Mouse (Mus musculus) thymus, postnatal 4 days (tissue): ENCODE data around the gene 2310057M21Rik.
A peak's percentile ranks its signal among the peaks of the same experiment; 100 is the strongest.
"Not testable (repeated sequence)": the region's sequence is repeated elsewhere in the genome, so short reads cannot be mapped to it uniquely, and the experiment has no call there.

Experiments used
- DNase-seq: peaks from one replicate; pipeline ENCODE4 v3.0.0; 2021

2310057M21Rik gene

DNA sequence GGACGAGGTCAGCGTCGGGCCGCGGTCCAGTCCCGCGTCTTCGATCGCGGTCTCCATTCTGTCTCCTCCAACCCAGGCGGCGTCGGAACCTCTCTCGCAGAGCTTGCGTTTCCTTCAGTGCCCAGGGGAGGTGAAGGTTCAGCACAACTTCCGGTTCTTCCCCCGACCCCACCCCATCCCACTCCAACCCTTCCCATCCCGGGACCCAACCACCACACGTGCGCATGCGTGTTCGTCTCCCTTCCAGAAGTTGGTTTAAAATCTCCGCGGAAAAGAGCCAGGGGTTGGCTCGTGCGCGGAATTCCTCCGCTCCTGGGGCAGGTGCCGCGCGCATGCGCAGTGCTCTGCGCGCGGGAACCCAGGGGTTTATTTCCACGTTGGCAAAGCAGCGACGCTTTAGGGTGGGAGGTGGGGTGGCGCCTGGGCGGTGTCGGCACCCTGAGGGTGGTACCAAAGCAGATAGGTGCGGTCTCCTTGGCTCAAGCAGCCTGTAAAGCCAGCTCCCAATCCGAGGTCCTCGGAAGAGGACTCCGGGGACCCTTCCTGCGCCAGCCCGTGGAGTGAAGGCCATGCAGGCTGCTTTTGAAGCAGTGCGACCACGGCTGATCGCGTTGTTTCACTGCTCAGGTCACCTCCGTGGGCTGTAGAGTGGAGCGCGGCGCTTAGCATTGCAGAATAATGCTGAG, at the start of gene 2310057M21Rik:
TSS of gene 2310057M21Rik (minus strand) at position 145 of the 686 bp plus-strand sequence.
- DNase-seq, result peak; percentile 89

DNA sequence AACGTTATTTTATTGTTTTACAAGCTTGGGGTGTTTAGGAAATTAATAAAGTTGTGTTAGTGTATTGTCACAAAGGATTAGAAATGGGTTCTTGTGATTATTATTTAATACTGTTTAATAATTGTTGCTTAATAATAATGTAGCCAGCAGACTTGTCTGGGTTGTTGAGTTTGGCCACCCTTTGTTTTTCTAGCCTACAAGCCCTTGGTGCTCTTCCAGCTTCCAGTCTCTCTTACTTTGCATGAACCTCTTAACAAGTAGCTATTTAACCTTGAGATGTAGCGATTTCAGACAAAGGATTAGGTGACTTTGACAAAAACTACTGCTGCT, 49.3 kb upstream of the 2310057M21Rik start:
- DNase-seq, result no peak

DNA sequence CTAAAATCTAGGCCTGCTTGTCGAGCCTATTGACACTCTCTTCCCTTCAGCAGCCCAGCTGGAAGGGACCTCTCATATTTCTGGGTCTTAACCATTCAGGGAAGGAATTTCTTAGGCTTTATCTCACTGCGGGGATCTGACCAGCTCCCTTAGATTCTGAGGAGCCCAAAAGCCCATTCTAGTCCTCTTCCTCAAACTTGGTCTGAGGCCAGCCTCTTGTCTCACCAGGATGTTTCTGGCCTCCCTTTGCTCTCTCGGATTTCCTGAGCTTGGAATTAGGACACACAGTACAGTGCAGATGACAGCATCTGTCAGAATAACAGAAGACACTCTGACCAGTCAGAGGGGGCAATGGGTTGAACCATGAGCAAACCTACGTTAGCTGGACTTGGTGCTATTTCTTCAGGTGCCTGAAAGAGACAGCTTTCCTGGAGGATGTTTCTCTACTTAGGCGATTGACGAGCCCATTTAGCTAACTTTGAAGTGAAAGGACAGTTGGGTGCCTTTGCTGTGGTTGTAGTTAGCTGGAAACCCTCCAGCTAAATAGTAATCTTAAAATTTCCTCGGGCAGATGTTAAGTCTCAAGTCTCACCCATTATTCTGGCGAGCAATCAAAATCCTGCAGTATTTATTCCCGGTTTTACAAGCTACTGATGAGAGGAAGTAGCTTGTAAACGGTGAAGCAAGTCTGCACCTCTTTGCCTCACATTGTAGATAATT, 48.8 kb upstream of the 2310057M21Rik start:
- DNase-seq, result no peak

DNA sequence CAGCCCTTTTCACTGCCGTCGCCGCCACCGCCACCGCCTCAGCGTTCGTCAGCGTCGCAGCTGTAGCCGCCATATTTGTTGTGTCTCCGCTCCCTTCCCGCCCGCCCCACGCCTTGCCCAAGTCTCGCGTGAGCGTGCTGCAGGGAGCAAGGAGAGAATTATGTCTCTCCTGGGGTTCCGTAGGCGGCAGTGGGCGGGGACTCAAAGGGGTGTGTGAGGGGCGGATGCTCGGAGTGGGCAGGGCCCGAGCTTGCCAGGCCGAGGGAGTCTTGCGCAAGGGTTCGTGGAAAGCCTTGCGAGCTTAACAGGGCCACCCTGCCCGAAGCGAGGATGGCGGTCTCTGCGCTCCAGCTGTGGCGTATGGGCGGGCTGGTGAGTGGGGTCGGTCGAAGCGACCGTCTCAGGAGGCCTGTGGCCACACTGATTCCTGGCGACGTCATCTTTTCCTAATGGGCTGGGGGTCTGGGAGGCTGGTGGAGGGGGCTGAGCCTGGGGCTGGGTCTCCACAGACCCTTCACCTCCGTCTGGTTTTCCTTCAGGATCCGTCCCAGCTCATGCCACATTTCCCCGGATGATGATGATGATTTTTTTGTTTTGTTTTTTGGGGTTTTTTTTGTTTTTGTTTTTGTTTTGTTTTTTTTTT, 48.0 kb upstream of the 2310057M21Rik start, which contains the start of the genes Ikzf5 and Acadsb:
TSS of gene Ikzf5 (minus strand) at position 106 of the 643 bp plus-strand sequence.
TSS of gene Acadsb (plus strand) at position 186 of the 643 bp plus-strand sequence.
- DNase-seq, result peak; percentile 99

DNA sequence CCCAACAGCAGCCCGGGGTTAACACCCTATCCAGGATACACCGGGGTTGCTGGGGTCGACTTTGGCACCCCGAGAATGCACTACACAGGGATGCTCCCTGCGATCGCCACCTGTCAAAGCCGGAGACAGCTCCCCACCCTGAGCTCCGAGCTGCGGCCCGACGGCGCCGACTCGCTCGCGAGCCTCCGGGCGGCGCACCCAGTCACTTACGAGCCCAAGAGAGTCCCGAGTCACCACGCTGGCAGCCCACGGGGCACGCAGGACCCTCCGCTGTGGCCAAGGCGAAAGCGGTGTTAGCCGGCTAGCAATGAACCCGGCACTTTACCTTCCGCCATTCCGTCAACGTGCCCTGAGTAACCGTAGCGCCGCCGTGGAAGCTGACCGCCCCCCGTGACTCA, 47.4 kb upstream of the 2310057M21Rik start:
- peak; percentile 69 for DNase-seq

DNA sequence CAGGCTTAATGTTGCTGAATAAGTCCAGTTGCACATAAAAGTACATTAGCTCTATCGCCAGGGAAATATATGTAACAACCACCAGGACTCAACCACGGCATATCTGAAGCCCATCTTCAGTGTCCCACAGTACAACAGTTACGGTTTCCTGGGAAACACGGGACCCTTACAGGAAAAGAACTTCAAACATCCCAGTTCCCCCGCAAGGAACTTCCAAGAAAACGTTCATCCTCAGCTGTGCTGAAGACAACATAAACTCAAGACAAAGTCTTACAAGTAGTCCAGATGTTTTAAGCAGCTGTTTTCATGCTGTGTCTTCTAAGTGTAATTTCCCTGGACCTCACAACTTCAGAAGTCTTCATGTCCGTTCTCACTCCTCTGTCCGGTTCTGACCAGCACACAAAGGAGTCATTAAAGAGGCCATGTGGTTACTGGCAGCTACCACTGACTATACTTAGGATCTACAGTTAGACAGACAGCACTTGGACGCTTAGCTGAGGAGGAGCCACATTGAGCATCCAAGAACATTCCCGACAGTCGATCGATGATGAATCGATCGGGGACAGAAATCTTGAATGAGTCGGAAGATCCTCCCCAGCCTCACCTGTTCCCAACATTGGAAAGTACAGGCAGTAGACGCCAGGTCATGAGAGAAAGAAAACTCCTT, 46.9 kb upstream of the 2310057M21Rik start:
- DNase-seq, result no peak

DNA sequence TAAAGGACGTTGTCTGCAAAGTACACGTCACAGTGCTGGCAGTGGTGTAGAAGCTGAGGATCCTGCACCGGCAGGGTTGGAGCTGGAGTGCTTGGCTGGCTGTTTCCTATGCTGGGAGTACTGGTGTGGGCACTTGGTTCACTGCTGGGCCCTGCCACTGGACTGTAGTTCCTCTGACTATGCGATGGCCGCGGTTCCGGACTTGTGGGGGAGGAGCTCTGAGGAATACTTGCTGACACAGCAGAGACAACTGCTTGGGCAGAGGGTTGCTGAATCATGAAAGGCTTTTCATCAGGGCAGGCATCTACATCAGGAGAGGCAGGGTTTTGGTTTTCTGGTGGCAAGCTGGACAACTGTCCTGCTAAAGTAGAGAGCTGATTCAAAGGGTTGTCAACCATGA, 29.2 kb upstream of the 2310057M21Rik start:
- not testable (repeated sequence) for DNase-seq

DNA sequence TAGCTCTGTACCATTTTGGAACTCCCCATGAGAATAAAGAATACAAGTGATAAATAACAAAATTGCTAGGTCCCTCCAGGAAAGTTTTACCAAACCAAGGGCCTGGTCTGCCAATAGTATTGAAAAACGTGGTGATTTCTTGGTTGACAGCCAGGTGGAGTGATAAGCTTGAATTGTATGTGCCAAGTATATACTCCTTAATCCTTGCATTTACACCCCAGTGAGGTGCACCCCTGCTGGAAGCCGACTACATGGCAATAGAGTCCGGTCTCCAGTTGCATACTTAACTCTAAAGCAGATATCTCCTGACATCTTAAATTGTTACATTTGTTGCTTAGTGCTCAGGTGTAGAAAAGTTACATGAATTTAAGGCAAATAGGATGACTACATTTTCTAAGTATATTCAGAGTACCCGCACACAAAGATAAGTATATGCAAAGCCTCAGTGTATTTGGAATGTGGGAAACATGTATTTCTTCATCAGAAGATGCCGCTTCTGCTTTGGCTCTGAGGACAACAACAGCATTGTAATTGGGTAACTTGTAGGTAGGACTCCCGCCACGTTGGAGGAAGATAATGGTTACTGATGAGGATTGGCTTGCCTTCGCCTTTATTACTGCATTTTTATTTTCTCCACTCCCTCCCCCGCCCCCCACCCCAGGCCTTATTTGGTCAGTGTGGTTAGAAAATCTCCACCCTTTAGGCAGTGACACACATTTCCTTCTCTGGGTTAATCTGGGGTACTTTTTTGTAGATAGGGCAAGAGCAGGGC, 9.5 kb upstream of the 2310057M21Rik start:
- DNase-seq, result peak; percentile 44

DNA sequence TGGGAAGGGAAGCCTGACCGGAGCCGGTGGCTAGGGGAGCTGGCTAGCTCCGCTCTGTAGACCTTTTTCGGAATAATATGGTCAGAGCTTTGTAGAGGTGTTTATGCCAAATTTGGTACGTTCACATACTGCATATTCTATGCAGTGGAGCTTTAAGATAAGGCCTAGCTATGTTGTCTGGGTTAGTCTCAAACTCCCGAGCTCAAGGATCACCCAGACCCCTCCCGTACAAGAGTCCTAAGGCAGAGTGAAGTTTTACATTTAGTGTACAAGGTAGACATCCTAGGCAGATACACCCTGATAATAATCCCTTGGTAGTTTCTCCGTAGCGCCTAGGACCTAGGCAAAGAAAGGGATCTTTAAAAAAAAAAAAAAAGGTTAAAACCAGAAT, 8.9 kb upstream of the 2310057M21Rik start:
- DNase-seq, result no peak

DNA sequence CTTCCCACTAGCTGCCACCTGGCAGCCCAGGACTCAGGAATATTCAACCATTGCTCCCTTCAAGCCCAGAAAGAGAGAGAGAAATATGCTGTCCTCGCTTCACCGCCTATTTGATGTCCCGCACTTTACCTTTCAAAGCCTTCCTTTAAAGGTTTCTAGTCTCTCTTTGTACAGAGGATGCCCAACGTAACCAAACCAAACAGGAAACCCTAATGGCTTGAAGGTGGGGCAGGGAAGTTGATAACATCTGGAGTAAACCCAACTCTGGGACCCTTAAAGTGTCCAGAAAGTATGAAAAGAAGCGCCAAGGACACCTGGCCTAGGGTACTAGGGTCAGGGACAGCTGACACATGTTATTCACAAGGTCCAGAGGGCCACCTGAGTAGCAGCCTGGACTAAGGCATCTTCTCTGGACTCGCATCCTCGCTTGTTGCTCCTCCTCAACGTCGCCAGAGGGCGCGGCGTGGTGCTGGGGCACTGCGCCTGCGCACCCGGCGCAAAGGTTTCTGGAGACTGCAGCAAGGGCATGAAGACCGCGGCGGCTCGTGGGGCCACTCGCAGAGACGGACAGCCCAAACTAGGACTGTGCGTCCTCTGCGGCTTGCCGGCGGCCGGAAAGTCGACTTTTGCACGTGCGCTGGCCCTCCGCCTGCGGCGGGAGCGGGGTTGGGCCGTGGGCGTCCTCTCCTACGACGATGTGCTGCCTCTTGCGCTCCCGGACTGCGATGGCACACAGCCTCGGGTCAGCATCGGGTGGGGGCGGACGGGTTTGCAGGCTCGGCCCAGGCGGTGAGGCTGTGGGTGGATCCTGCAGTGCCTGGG, 8.3 kb upstream of the 2310057M21Rik start, which contains the start of gene Pstk:
TSS of gene Pstk (plus strand) at position 494 of the 822 bp plus-strand sequence.
- peak; percentile 89 for DNase-seq

DNA sequence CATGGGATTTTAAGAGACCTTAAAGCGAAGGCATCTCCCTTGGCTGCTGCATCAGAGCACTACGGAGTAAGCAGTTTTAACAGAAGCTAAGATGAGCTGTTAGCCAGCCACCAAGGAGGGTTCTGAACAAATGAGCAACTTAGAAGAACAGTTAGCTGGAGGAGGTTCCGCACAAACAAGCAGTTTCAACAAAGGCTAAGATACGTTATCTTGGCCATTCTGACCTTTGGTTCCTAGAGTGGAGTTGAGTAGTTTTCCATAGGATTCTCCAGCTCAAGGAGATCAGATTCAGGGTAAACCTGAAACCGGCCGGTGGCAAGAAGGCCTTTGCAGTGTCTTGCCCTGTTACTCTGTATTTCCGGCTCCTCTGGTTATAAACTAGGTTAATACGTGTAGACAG, 1.6 kb upstream of the 2310057M21Rik start:
- no peak for DNase-seq

DNA sequence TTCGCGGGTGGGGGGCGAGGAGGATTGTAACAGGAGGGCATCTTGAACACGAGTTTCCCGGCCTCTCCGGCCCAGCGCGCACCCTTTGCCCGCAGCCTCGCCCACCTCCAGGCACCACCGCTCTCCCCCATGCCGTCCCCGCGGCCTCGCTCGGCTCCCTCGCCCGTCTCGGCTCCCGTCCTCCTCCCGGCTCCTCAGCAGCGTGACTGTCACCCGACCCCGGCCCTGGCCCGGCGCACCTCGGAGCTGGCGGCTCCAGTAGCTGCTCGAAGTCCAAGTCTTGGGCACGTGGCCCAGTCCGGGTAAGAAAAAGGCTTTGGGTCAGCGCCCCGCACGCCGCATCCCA, 317 bp downstream of the 2310057M21Rik start:
- no peak for DNase-seq

DNA sequence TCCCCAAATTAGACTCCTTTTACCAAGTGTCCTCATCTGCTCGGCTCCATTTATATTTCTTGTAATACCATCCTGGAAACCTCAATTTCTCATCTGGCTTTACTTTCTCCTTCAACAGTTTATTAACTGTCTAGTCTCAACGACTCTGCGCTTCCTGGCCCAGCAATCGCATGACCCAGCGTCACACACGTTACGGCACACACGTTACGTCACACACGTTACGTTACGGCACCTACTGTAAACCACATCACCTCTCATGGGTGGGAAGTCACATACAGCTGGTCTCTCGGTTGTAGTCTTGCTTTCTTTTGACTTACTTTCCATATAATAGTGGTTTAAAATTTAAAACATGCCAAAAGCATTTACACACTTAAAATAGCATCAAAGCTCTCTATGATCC, 6.5 kb downstream of the 2310057M21Rik start:
- no peak for DNase-seq

DNA sequence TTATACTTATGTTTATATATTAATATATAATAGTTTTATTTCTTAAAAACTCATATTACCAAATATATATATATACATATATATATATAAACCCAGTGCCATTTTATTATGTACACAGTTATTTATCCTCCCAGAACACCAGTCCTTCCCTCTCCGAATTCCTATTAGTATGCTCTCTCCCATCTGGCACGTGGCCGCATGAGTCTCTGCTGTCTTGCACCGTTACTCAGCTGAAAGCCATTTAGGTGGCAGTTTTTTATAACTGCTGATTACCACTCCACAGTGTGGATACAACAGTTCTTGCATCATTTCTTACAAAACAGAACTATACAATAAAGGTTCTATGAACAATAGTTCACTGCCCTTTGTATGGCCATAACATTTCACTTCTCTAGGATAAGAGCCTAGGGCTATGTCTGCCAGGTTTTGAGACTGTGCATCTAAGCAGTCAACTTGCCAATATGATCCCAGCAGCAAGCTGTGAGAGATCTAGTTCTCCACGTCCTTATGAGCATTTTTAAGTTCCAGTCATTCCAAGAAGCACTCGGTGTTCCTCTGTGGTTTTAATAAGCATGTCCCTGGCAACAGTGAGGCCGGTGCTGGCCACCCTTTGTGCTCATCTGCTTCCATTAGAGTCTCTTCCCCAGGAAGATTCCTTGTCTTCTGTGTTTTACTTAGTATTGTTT, 16.6 kb downstream of the 2310057M21Rik start:
- no peak for DNase-seq

DNA sequence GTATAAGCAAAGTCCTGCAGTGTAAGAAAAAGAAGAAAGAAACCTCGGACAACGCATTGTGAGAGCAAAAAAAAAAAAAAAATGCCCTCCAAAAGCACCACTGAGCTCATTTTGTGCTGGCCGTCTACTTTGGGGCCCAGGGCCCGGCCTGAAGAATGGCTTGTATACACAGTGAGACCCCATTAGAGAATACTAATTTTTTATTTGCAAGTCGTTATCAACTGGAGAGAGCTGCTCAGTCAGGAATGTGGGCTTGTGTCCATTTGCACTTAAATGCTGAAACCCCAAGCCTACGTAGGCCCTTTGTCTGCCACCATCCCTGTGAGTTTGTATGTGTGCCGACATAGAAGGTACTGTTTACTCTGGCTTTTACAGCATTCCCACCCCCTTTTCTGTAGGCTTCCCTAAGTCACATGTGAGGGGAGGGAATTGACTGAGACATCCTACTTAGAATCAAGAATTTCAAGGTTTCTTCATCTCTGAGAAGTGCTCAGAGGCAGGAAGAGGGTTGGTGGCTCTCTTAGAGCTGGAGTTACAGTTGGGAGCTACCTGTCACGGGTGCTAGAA, 25.0 kb downstream of the 2310057M21Rik start:
- no peak for DNase-seq

DNA sequence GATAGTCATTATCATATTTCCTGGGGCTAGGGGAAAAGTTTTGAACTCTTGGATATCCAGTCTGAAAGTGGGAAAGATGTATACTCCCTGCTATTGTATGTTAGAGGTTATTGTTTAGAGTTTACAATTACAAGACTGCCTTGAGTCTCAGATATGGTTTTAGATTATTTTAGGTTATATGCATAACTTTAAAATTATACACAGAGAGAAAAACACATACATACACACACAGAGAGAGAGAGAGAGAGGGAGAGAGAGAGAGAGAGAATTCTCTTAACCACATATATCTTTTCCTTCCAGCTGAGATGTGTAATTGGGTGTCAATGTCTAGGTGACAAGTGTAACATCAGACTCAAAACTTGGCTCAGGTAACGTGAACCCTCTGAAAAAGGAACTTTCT, 29.0 kb downstream of the 2310057M21Rik start, which contains the start of gene Fam24a:
TSS of gene Fam24a (plus strand) at position 301 of the 400 bp plus-strand sequence.
- no peak for DNase-seq

DNA sequence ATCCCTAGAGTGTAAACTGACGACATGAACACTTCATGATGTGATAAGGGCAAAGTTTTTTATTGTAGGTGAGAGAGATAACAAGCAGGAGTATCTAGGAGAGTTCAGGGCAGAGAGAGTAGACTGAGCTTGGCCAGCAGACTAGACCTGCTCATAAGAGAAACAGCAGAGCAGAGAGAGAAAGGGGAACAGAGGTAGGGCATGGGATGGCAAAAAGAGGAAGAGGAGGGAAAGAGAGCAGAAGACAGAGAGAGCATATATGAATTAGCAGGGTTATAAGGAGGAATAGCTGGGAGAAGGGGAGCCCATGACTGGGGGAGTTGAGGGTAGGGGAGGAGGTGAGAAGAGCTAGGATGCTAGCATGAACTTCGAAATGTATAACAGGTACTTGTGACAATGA, 30.9 kb downstream of the 2310057M21Rik start:
- no peak for DNase-seq

DNA sequence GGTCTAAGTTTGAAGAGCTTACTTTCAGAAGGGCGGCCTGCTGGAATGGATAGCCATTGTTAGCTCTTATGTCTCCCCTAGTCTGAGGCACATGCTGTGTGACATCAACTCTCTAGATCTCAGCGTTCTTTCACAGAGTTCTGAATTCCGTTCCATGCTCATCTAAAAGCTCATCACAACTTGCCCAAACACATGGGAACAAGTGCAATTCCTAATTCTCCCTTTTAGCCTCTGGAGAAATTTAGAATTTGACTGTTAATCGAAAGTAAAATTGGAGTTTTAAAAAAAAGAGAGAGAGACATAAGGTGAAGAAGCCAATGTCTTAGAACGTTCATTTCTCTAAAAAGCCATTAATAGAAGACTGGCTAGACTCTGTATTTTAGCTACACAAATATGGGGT, 33.1 kb downstream of the 2310057M21Rik start, which contains the start of gene Fam24b:
TSS of gene Fam24b (minus strand) at position 101 of the 400 bp plus-strand sequence.
- no peak for DNase-seq

DNA sequence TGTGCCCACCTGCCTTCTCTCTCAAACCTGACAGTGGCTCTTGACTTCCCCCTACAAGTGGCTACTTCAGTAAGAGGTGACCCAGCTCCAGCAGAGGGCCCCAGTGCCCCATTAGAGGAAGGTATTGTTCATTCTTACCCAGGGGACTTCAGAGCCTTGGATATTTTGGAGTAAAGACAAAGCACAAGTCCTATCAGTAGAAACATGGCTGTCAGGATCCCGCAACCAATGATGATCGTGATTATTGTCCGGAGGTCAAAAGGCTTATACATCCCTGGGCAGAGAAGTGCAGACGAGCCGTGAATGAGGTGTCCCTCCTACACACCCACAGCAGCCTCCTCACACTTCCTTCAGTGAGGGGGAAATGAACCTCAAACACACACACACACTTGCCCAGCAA, 35.5 kb downstream of the 2310057M21Rik start:
- no peak for DNase-seq

DNA sequence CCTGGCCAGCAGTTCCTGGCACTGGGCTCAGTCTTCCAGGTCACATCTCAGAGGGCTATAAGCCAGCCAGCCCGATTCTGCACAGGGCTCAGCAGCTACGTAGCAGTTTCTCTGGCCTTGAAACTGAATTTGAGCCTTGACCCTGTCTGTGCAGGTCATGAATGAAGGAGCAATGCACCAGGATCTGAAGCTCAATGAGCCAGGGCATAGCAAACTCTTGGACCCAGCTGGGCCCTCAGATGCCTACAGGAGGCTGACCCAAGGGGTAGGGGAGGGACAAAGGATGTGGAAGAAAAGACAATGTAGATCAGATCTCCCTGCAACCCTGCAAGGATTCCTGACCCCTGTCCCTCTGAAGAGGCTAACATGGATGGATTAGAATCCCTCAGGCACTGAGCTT, 40.4 kb downstream of the 2310057M21Rik start, which contains the start of gene Cuzd1:
TSS of gene Cuzd1 (minus strand) at position 101 of the 400 bp plus-strand sequence.
- DNase-seq, result no peak
